Mouse (Mus musculus) WW6 (cell line): ENCODE measurements around the gene Bhlha15.

Experiments used
- DNase-seq: peaks from one replicate; pipeline ENCODE4 v3.0.0-alpha.2; 2013; ENCODE audit warnings: low read depth, low spot score

Bhlha15 gene

DNA sequence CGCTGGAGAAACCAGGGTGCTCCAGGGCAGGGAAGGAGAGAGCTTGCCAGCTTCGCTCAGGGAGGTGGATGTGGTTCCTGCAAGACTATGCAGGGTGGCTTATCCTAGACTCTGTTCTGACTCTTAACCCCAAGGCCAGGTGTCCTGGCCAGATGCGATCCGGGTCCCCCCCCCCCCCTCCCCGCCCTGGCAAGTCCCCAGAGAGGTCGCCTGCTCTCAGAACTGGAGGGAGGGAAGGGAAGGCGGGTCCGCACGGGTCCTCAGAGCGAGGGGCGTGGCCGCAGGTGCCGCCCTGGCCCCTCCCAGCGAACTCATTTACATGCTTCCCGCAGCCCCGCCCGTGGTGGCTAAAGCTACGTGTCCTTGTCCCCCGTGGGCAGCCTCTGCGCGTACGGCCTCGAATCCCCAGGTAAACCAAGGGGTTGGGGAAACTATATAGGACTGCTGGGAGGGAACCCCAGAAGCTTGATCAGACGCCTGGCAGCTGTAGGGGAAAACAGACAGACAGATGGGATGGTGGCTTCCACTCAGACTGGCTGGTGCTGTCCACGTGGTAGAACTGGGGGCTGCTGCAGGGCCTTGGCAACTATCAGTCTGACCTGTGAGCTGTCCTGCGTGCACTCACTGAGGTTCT, at the start of gene Bhlha15:
Bhlha15 (plus strand) TSS at position 337 of the 634 bp plus-strand sequence.
- no peak for DNase-seq

DNA sequence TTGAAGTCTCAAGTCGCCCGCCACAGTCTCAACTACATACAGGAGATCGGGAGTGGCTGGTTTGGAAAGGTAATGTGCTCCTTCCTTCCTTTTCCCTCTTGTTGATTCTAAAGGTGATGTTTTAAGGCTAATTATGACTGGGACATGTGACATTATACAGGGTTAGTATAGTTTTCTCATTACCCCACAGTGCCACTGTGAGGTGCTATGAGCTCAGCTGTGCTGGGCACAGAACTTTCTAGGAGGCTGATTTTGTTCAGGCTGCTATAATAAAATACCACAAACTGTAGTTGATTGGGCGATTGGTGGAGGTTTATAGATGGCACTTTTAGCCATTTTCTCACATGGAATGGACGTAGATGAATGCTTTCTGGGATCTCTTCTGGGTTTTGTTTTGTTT, 46.6 kb upstream of the Bhlha15 start:
- DNase-seq, result no peak

DNA sequence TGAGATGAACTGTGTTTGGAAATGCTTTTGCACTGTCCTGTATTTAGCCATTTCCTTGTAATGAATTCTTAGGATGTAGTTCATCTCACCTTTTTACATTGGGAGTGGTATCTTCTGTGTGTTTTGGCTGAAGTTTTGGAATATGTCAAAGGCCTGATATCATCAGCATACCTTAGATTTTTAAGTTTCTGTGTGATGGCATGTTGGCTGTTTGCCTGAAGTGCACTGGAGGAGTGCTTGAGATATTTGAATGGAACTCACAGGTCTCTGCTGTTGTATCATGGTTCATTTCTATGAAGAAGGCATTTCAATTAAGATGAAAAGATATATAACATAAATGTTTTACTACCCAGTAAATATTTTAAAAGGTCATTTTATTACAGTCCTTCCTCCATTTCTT, 43.2 kb upstream of the Bhlha15 start:
- no peak for DNase-seq

DNA sequence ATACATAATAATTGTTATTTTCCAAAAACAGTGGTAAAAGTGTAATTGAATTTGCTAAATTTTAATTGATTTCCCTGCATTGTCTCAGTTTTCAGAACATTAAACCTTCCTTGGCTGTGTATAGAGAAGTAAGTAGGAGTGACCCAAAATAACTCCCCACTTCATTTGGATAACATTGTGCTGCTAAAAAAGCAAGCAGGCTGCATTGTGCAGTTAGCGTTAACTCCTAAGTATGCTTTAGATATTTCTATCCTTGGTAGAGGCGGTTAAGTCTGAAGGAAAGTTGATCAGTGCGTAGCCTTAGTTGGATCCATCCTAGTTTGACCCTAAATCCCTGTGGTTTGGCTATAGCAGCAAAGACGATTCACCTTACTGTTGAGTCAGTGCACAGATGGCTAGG, 40.6 kb upstream of the Bhlha15 start:
- no peak for DNase-seq

DNA sequence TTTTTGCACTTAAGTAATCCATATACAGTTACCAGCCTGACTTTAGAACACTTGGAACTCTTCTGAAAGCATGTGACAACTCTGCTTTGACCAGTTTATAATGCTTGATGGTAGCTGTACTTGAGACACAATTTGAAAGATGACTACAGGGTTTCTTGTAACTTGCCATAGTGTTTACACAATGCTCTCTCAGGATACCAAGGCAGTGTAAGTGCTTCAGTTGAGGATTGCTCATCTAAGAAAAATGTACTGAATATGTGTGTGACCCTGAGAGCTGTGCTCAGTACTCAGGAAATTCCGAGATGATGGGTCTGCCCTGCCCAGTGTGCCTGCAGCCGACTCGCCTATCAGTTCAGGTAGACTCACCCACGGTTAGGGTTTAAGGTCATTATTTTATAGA, 38.8 kb upstream of the Bhlha15 start:
- DNase-seq, result no peak

DNA sequence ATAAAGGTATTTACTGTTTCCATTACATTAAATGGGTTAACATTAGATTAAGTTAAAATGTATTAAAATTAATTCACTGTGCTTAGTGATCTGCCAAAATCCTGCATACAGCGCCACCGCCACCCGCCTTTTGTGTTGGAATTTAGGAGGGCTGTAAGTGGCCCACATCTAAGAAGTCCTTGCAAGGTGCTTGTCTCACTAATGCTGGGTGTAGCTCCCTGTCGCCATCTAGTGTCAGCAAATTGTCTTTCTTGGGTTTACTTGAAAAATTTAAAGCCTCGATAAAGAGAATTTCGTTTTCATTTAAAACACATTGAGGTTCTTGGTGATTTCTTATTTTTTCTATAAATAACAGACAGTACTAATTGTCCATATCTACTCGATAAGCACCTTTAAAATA, 35.6 kb upstream of the Bhlha15 start:
- peak; percentile 22 for DNase-seq

DNA sequence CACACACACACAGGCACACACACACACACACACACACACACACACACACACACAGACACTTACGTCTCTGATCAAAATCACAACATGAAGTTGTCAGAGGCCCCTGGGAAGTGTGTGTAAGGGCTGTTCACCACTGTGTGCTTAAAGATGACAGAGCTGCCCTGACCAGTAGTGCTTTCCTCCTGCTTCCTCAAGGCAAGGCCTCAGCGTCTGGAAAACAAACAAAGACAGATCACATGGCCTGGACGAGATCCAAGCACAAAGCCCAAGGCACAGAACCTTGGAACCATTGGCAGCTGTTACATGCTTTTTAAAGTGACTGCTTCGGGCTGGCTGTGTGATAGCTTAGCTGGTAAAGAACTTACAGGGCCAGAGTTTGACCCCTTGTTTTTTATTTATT, 31.5 kb upstream of the Bhlha15 start:
- no peak for DNase-seq

DNA sequence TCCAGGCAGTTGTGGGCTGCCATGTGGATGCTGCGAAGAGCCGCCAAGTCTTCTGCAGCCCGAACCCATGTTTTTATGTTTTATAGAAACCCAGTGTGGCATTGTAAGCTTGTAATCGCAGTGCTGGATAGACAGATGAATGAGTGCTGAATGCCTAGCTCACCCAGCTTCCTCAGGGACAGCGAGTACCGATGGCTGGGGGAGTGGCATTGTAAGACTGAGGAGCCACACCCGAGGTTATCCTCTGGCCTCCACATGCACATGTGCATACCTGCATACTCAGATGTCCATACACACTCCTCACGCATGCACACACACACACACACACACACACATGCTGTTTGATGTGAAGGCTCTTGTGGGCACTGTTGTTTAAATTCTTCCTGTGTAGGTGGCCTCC, 30.9 kb upstream of the Bhlha15 start:
- DNase-seq, result no peak

DNA sequence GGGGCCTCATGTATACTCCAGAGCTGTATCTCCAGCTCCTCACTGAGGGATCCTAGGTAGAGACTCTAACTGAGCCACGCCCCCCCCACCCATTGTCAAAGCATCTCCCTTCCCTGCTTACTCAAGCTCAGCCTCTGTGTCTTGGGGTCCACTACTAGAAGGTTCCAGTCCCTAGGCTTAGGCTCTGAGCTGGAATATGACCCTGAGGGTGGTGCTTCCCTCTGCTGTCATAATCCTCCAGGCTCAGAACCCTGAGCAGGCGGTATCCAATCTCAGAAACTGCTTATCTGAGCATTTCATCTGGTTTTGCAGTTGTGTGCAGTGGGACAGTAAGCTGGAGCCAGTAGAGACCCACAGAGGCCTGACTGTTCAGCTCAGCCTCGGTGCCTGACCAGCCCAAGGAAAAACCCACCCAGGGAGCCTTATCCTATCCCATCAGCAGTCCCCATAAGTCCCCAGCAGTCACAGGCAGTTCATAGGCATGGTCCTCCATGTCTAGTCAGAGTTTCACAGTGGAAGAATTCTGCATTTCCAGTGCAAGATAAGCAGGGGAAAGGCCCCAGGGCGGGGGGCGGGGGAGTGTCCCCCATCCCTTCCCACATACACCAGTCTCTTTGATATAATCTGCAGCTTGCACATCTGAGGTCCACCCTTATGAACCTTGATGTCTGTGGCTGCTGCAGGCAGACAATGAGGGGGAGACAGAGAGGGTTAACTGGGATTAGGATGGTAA, 27.8 kb upstream of the Bhlha15 start:
- DNase-seq, result no peak

DNA sequence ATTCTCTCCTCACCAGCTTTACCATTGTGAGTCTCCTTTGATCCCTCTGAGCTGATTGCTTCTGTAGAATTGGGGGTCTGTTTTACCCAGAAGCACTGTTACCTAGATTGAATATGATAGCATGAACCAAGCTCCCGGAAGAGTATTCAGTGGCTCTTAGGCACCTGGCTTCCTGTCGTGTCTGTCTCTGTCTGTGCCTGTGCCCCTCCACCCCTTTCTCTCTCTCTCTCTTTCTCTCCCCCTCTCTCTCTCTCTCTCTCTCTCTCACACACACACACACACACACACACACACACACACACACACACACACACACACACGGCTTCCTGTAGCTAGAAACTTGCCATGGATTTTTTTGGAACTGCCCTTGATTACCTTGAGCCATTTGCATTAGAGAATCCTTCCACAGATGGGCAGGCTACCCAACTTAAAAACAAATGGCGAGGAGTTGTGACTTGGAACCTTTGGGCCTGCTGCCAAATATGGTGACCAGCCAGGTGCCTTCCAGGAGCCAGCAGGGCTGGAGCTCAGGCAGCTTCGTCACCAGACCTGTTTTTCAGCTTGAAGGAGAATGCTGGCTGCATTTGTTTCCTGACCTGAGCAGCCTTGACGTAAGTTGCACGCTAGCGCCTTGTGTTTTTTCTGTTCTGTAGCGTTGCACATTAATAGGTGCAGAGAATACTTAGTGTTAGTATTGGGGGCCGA, 27.1 kb upstream of the Bhlha15 start:
- DNase-seq, result no peak

DNA sequence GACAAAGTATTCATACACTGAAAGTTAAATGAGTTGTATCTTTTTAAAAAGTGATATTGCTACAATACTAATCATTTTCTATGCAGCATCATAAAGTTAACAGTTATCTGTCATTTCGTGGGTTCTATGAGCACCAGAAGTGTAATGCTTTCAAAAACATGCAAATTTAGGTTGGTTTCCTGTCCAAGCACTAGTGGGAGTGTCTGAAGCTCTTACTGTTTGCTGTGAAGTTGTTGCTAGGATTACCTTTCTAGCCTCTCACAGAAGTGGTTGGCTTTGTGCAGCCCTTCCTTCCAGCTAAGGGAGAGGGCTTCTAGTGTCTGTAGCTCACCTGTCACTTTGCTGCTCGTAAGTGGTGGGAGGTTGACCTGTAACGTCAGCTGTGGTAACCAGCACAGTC, 24.3 kb upstream of the Bhlha15 start:
- DNase-seq, result no peak

DNA sequence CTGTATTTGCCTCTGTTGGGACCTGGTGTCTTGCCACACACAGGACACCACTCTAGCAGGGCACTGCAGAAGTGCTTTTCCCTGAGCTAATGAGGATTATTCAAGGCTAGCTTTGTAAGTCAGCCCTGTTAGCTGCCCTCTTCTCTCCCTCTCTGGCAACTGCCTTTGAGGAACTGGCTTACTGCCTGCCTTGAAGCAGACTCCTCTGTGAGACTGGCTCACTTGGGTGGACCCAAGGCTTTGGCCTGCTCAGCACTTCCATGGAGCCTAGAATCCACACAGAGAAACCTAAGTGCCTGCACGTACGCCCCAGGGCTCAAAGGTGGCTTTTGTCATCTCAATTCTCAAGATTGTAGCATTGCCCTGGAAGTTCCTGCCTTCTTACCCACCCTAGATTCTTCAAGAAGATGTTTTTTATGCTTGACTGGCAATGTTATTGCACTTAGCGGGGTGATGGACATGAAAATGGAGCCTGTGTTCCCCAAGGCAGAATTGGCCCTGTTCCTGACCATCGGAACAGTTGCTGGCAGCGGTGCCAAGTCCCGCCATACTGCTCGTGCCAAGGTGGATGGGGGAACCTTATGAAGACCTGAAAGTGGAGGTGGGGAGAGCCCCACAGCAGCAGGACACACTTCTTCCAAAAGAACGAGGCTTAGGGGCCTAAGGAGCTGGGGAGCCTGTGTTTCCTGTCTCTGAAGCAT, 20.7 kb upstream of the Bhlha15 start:
- no peak for DNase-seq

DNA sequence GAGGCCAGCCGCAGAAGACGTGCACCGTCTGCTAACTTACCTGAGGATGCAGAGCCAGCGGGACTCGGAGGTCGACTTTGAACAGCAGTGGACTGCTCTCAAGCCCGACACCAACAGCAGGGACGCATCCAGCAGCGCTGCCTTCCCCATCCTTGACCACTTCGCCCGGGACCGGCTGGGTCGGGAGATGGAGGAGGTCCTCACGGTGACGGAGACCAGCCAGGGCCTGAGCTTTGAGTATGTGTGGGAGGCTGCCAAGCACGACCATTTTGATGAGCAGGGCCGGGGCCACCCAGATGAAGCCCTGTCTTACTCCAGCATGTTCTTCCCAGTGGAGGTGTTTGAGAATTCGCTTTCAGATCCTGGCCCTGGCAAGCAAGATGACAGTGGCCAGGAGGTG, 16.4 kb upstream of the Bhlha15 start:
- DNase-seq, result no peak

DNA sequence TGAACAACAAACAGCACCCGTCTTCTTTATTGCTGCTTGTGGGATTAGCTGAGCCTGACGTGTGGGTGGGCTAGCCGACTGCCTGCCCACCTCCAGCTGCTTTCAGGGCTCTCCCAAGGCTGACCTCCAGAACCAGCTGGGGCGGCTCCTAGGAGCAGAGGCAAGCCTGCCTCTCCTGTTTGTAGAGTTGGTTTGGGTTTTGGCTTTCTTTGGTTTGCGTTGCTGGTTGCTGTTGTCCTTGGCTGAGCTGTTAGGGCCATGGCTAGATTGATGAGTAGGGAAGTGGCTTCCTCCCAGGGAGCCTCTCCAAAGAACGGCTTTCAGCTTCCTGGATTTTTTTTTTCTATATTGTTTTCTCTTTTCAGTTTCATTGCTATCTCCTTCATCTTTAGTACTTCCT, 11.9 kb upstream of the Bhlha15 start:
- DNase-seq, result no peak

DNA sequence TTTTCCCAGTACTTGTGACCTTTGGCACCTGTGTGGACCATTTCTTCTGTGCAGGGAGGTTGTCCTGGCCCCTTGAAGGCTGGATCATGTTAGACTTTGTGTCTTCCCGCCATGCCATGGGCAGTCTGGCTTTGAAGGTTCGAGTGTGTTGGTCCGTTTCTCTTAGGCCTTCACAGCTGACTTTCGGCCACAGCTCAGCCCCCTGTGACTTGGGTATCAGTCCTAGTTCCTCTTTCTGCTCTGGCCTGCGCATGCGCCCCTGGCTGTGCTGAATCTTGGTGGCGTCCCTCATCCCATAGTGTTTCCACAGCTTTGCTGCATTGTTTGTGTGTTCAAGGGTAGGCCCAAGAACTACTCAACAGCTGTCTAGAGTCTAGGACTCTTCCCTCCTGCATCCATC, 8.8 kb upstream of the Bhlha15 start:
- no peak for DNase-seq

DNA sequence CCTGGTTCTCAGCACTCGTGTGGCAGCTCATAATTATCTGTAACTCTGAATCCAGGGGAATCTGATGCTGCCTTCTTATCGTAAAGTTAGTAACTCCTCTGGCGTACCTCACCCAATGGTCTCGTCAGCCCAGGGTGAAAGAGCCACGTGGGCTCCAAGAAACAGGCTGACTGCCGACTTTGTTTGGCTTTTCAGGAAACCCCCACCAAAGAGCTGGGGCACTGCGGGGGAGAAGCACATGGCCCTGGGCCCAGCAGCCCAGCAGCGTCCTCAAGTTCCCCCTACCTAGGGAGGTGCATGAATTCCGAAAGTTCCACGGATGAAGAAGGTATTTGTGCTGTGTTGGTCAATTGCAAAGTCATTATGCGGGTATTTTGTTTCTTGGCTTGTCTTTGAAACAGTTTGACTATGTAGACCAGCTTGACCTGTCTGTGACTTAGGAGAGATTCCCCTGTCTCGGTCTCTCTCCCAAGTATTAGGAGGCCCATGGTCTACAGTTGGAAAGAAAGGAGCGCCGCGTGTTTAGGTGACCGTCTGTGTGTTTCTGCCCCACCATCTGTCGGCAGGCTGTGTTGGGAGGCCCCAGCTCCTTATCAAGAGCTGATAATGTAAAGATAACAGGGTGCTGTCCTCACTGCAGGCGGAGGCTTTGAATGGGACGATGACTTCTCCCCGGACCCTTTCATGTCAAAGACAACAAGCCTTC, 7.4 kb upstream of the Bhlha15 start:
- no peak for DNase-seq

DNA sequence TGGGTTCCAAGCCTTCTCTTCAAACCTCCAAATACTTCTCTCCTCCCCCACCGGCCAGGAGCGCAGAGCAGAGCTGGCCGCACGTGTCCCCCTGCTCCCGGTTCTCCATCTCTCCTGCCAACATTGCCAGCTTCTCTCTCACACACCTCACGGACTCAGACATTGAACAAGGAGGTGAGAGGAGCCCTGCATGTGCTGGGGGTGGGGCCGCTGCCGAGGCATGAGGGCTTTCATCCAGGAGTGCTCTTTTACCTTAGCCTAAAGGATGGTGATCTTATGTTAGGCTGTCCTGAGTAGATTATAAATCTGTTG, 6.9 kb upstream of the Bhlha15 start:
- no peak for DNase-seq

DNA sequence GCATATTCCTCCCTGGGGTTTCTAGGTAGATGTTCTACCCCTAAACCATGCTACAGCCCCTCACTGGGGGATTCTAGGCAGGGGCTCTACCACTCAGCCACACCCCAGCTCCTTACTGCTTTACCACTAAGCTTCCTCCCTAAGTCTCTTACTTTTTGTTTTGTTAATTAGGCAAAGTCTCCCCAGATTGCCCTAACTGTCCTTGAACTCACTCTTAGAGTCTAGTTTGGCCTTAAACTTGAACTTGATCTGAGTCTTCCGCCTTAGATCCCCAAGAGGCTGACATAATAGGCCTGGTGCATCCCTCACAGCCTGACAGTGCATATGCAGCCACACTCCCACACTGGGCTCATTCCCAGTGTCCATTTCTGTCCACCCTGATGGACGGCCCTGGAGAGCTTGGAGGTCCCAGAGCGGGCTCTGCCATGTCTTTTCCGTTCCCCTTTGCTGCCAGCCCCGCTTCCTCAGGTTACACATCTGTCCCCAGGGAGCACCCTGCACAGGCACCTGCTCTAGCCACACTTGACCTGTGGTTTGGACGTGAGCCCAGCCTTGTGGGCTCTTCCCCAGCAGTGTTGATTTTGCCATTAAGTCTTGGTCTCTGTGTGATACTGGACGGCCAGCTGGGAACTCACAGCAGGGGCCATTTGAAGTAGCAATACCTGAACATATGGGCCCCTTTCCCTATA, 6.3 kb upstream of the Bhlha15 start:
- no peak for DNase-seq

DNA sequence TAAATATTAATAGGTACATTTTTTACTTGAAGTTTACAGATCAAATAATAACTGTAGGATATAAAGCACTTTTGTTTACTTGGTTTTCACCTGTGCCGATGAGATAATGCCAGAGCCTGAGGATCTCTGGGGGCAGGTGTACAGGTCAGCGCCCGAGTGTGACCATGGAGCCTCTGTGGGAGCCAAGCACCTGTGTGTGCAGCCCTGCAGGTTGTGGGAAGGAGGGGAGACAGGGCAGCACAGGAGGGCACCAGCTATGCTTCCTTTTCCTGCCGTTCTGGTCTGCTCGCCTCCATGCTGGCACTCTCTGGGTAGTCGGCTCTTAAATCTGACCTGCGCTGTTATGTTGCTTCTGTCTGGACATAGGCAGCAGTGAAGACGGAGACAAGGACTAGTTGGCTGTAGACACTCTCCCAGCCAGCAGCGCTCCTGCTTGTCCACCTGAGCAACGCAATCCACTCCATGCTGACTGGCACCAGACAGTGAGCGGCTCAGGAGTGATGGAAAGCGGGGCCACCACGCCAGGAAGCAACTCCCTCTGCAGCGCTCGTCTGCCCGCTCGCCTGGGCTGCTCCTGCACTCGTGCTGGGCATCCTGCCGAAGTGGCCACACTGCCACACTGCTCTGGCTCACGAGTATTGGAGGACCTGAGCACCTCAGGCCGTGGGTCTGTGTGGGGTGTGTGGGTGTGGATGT, 5.6 kb upstream of the Bhlha15 start:
- no peak for DNase-seq

DNA sequence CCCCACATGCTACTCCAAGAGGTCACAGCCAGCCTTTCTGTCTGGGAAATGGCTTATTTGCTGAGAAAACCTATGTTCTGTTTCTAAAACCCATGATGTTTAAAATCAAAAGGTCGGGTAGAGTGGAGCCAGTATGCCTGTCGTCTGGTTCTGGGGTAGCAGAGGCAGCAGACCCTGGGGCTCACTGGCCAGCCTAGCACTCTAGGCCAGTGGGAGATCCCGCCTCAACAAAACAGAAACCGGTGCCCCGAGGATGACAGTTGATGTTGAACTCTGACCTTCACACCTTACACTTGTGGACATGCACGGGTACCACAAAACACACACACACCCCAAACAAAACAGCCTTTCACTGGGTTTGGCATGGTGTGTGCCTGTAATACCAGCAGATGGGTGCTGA, 1.7 kb upstream of the Bhlha15 start:
- DNase-seq, result no peak

DNA sequence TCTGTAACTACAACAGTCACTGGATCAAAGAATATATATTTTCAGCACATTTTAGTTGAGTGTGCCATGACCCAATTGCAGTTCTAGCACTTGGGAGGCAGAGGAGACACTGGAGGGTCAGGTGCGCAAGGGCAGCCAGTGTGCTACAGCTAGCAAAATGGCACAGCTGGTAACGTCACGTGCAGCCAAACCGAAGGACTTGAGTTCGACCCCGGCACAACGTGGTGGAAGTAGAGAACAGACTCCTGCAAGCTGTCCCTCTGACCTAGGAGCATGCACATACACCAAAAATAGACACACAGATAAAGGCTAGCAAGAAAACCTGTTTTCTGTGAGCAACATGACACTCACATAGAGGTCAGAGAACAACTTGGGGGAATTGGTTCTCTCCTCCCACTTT, 759 bp upstream of the Bhlha15 start:
- DNase-seq, result no peak
